Mouse (Mus musculus): Measurements from ENCODE around the gene Syt1.

Syt1 gene

GRCm38 (mm10) chr10:108448421-108448820 is 562.4 kb downstream of the Syt1 start:
- DNase-seq (ENCODE audit: low spot score in 2 of 2), result no peak

Measured in spleen, postnatal 10 days (tissue).